Mouse (Mus musculus) midbrain, embryonic 12.5 days (tissue): Measurements from ENCODE around the gene Mien1. TPM values are rescaled to one million over a fixed set of nuclear protein-coding genes. Genes with fewer than 3 reads are reported as not detected.

Source experiments
- ATAC-seq: fragments of 200-750 bp; cut with Nextera tagmentation; 2 replicates; pipeline ENCODE4 v1.8.0; 2017; ENCODE audit warnings: low read depth, moderate TSS enrichment, moderate library complexity; ENCODE audit not compliant: low FRiP score
- H3K27ac ChIP-seq: fragments of 300-500 bp; sonication (generic); replicated peaks from 2 replicates; pipeline ENCODE4 v1.5.1; 2016; ENCODE audit warnings: mild to moderate bottlenecking
- H3K27me3 ChIP-seq: fragments of 300-500 bp; sonication (generic); 2 replicates; pipeline ENCODE4 v1.6.1; 2016; ENCODE audit warnings: mild to moderate bottlenecking
- H3K36me3 ChIP-seq: fragments of 300-500 bp; sonication (generic); 2 replicates; pipeline ENCODE4 v1.6.1; 2016
- H3K4me1 ChIP-seq: fragments of 300-500 bp; sonication (generic); 2 replicates; pipeline ENCODE4 v1.6.1; 2016
- H3K4me2 ChIP-seq: fragments of 300-500 bp; sonication (generic); replicated peaks from 2 replicates; pipeline ENCODE4 v1.6.1; 2016; ENCODE audit warnings: mild to moderate bottlenecking, moderate library complexity
- H3K4me3 ChIP-seq: fragments of 300-500 bp; sonication (generic); 2 replicates; pipeline ENCODE4 v1.5.1; 2016; ENCODE audit warnings: mild to moderate bottlenecking
- H3K9ac ChIP-seq: fragments of 300-500 bp; sonication (generic); replicated peaks from 2 replicates; pipeline ENCODE4 v1.6.1; 2016; ENCODE audit warnings: mild to moderate bottlenecking, moderate library complexity
- H3K9me3 ChIP-seq: fragments of 300-500 bp; sonication (generic); 2 replicates; pipeline ENCODE4 v1.6.1; 2016; ENCODE audit warnings: mild to moderate bottlenecking
- WGBS: fragments of 180-500 bp; shearing (Covaris S2); methylation state at CpG from one replicate; pipeline ENCODE4 v1.1.7; 2016; 5-methylcytosine and 5-hydroxymethylcytosine counted together
- polyA plus RNA-seq: library from polyadenylated mRNA; unstranded; fragments of >200 nt; fragmentation: Nextera tagmentation; extraction: Ambion mirVana; gene quantifications from 2 replicates; pipeline ENCODE4 v1.2.1, GENCODE M21; 2016

The Mien1 gene
- polyA plus RNA-seq, 1 experiment from 2014 or later, result 163 TPM

GRCm38 (mm10) chr11:98392034-98392433, 46.8 kb downstream of the Mien1 start:
- ATAC-seq, result no peak
- no peaks in the 10 kb centered on the region for H3K9me3 ChIP-seq
- H3K9ac ChIP-seq, result no peak overlapping the region
- H3K27ac ChIP-seq, result no peak overlapping the region
- H3K27me3 ChIP-seq, result peaks cover 57% of the 10 kb centered on the region
- H3K4me1 ChIP-seq, result peaks cover 8% of the 10 kb centered on the region; the same call in 1 of the 2 replicates
- WGBS, result 34% methylated on average over 4 of the region's 8 CpGs
- H3K36me3 ChIP-seq, result no peaks in the 10 kb centered on the region
- H3K4me2 ChIP-seq, result no peak overlapping the region
- H3K4me3 ChIP-seq, result no peak overlapping the region

- H3K36me3 ChIP-seq, result no peaks in the 10 kb centered on the region
- H3K4me1 ChIP-seq, result peaks cover 14% of the 10 kb centered on the region; the same call in 1 of the 2 replicates
- no peak for ATAC-seq
- H3K9ac ChIP-seq, result no peak overlapping the region
- 80% methylated on average over 10 of the region's 12 CpGs for WGBS
- no peaks in the 10 kb centered on the region for H3K9me3 ChIP-seq
- H3K4me2 ChIP-seq, result no peak overlapping the region
- no peak overlapping the region for H3K27ac ChIP-seq
- no peak overlapping the region for H3K4me3 ChIP-seq
- peaks cover 76% of the 10 kb centered on the region for H3K27me3 ChIP-seq
Measured at GRCm38 (mm10) chr11:98390141-98390540, 48.6 kb downstream of the Mien1 start.

- no peak overlapping the region for H3K4me3 ChIP-seq
- H3K27me3 ChIP-seq, result peaks cover 84% of the 10 kb centered on the region
- peaks cover 14% of the 10 kb centered on the region; the same call in 1 of the 2 replicates for H3K4me1 ChIP-seq
- H3K27ac ChIP-seq, result no peak overlapping the region
- ATAC-seq, result no peak
- H3K4me2 ChIP-seq, result no peak overlapping the region
- 21% methylated on average over 9 of the region's 9 CpGs for WGBS
- peak overlapping the region; percentile 20; the same call in 1 of the 2 replicates for H3K9ac ChIP-seq
- no peaks in the 10 kb centered on the region for H3K36me3 ChIP-seq
- H3K9me3 ChIP-seq, result no peaks in the 10 kb centered on the region
Measured at GRCm38 (mm10) chr11:98389221-98389780, 49.5 kb downstream of the Mien1 start.

- H3K9me3 ChIP-seq, result no peaks in the 10 kb centered on the region
- H3K27ac ChIP-seq, result no peak overlapping the region
- WGBS, result 76% methylated on average over 10 of the region's 10 CpGs
- peaks cover 11% of the 10 kb centered on the region; the same call in 1 of the 2 replicates for H3K4me1 ChIP-seq
- H3K4me2 ChIP-seq, result no peak overlapping the region
- ATAC-seq, result no peak
- H3K27me3 ChIP-seq, result peaks cover 95% of the 10 kb centered on the region
- H3K9ac ChIP-seq, result no peak overlapping the region
- no peak overlapping the region for H3K4me3 ChIP-seq
- H3K36me3 ChIP-seq, result no peaks in the 10 kb centered on the region
Measured at GRCm38 (mm10) chr11:98388282-98388681, 50.5 kb downstream of the Mien1 start.

Other genes with a start within 250 kb of the Mien1 start
- 80.9 and 84.7 TPM in 2 replicates for gene Med1, start 245.7 kb downstream of the Mien1 start, polyA plus RNA-seq
- gene Cdk12, start 235.9 kb downstream of the Mien1 start, polyA plus RNA-seq, result 14.1 and 16.7 TPM in 2 replicates
- gene Neurod2, start 109.3 kb downstream of the Mien1 start, polyA plus RNA-seq, result 1.3 and 2.3 TPM in 2 replicates
- gene Ppp1r1b, start 90.6 kb downstream of the Mien1 start, polyA plus RNA-seq, result 1.2 and 1.4 TPM in 2 replicates
- gene Stard3, start 80.6 kb downstream of the Mien1 start, polyA plus RNA-seq, result 46.9 and 52.0 TPM in 2 replicates
- gene Tcap, start 55.2 kb downstream of the Mien1 start, polyA plus RNA-seq, result 0.19 and 0.33 TPM in 2 replicates
- 0.15 TPM in 1 of 2 replicates, not detected in the other for gene Pnmt, start 52.5 kb downstream of the Mien1 start, polyA plus RNA-seq
- gene Pgap3, start 38.5 kb downstream of the Mien1 start, polyA plus RNA-seq, result 9.0 and 9.3 TPM in 2 replicates
- gene Erbb2, start 26.5 kb downstream of the Mien1 start, polyA plus RNA-seq, result 14.9 and 17.4 TPM in 2 replicates
- gene Grb7, start 7.4 kb upstream of the Mien1 start, polyA plus RNA-seq, result 0.43 and 0.75 TPM in 2 replicates
- 0.27 TPM in 1 of 2 replicates, not detected in the other for gene Ikzf3, start 107.0 kb upstream of the Mien1 start, polyA plus RNA-seq
- gene Zpbp2, start 112.1 kb upstream of the Mien1 start, polyA plus RNA-seq, result 0.37 TPM in 1 of 2 replicates, not detected in the other
- 67.1 and 73.1 TPM in 2 replicates for gene Ormdl3, start 148.4 kb upstream of the Mien1 start, polyA plus RNA-seq
- gene Lrrc3c, start 159.3 kb upstream of the Mien1 start, polyA plus RNA-seq, result not detected in 2 replicates
- gene Gm12355, start 186.7 kb upstream of the Mien1 start, polyA plus RNA-seq, result 0.68 and 1.2 TPM in 2 replicates
- not detected in 2 replicates for gene Gsdma3, start 187.4 kb upstream of the Mien1 start, polyA plus RNA-seq
- not detected in 2 replicates for gene Gsdma2, start 207.8 kb upstream of the Mien1 start, polyA plus RNA-seq
- not detected in 2 replicates for gene Gsdma, start 225.4 kb upstream of the Mien1 start, polyA plus RNA-seq
- gene Psmd3, start 243.6 kb upstream of the Mien1 start, polyA plus RNA-seq, result 234 and 244 TPM in 2 replicates